Mouse (Mus musculus) forebrain, embryonic 15.5 days (tissue): ENCODE data around the gene Prpsap1. TPM values are rescaled to one million over a fixed set of nuclear protein-coding genes. Genes with fewer than 3 reads are reported as not detected.

ENCODE experiments used
- ATAC-seq: fragments of 200-750 bp; cut with Nextera tagmentation; replicated peaks from 2 replicates; pipeline ENCODE4 v1.8.0; 2017; ENCODE audit warnings: mild to moderate bottlenecking, moderate TSS enrichment, moderate library complexity
- H3K27ac ChIP-seq: fragments of 300-500 bp; sonication (generic); replicated peaks from 2 replicates; pipeline ENCODE4 v1.5.1; 2015; ENCODE audit warnings: mild to moderate bottlenecking, inconsistent platforms
- H3K27me3 ChIP-seq: fragments of 300-500 bp; sonication (generic); 2 replicates; pipeline ENCODE4 v1.6.1; 2015; ENCODE audit warnings: inconsistent platforms
- H3K36me3 ChIP-seq: fragments of 300-500 bp; sonication (generic); 2 replicates; pipeline ENCODE4 v1.6.1; 2015; ENCODE audit warnings: mild to moderate bottlenecking, inconsistent platforms
- H3K4me1 ChIP-seq: fragments of 300-500 bp; sonication (generic); 2 replicates; pipeline ENCODE4 v1.6.1; 2015; ENCODE audit warnings: inconsistent platforms
- H3K4me2 ChIP-seq: fragments of 300-500 bp; sonication (generic); replicated peaks from 2 replicates; pipeline ENCODE4 v1.6.1; 2015; ENCODE audit warnings: mild to moderate bottlenecking, inconsistent platforms
- H3K4me3 ChIP-seq: fragments of 300-500 bp; sonication (generic); 2 replicates; pipeline ENCODE4 v1.5.1; 2015; ENCODE audit warnings: mild to moderate bottlenecking, inconsistent platforms
- H3K9ac ChIP-seq: fragments of 300-500 bp; sonication (generic); replicated peaks from 2 replicates; pipeline ENCODE4 v1.6.1; 2015; ENCODE audit warnings: mild to moderate bottlenecking, inconsistent platforms
- H3K9me3 ChIP-seq: fragments of 300-500 bp; sonication (generic); 2 replicates; pipeline ENCODE4 v1.6.1; 2016; ENCODE audit warnings: inconsistent platforms
- whole genome bisulfite sequencing: fragments of 180-500 bp; shearing (Covaris S2); methylation state at CpG from one replicate; pipeline ENCODE4 v1.1.7; 2015; ENCODE audit warnings: mixed read lengths; 5-methylcytosine and 5-hydroxymethylcytosine counted together
- polyA plus RNA-seq: library from polyadenylated mRNA; unstranded; fragments of >200 nt; fragmentation: Nextera tagmentation; extraction: Ambion mirVana; gene quantifications from 2 replicates; pipeline ENCODE4 v1.2.1, GENCODE M21; 2015

Gene Prpsap1
- polyA plus RNA-seq, result 193 and 201 TPM in 2 replicates

DNA sequence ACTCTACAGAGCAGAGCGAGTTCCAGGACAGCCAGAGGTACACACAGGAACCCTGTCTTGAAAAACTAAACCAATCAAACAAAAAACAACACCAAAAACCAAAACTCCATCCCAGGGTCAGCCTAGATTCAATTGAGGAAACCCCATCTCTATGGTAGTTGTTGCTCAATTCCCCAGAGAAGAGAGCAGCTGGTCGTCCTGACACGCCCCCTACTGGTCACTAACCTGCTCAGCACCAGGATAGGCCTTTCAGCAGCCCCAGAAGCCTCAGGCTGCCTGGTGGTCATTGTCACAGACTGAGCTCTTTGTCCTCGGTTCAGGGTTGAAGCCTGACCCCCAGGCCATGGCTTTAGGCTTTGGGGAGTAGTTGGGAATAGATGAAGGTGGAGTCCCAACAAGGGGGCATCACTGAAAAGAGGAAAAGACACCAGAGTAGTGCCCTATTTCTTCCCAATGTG is at the start of gene Prpsap1:
Gene Prpsap1, minus strand, starts transcription at position 408 of the 458 bp plus-strand sequence.
- WGBS, result 21% methylated on average over 4 of the region's 4 CpGs
- Histone ChIP-seq H3K27me3 (no peaks in the 10 kb centered on the region), H3K4me3 (no peak within 1 kb of the TSS), H3K9ac (no peak within 1 kb of the TSS), H3K36me3 (no peaks in the 10 kb centered on the region), H3K9me3 (no peaks in the 10 kb centered on the region), H3K4me1 (peaks cover 21% of the 10 kb centered on the region), H3K27ac (no peak within 1 kb of the TSS), H3K4me2 (no peak within 1 kb of the TSS)
- ATAC-seq, result no peak

- no peak overlapping the region for H3K9ac ChIP-seq
- no peaks in the 10 kb centered on the region for H3K27me3 ChIP-seq
- H3K9me3 ChIP-seq, result no peaks in the 10 kb centered on the region
- WGBS, result 83% methylated on average over 4 of the region's 4 CpGs
- H3K4me3 ChIP-seq, result no peak overlapping the region
- H3K36me3 ChIP-seq, result peaks cover 91% of the 10 kb centered on the region
- H3K4me1 ChIP-seq, result no peaks in the 10 kb centered on the region
- no peak for ATAC-seq
- no peak overlapping the region for H3K4me2 ChIP-seq
- no peak overlapping the region for H3K27ac ChIP-seq
Measured at GRCm38 (mm10) chr11:116543110-116543509, 49.1 kb upstream of the Prpsap1 start.

GRCm38 (mm10) chr11:116541183-116541582 is 47.2 kb upstream of the Prpsap1 start:
- Histone ChIP-seq H3K9me3 (no peaks in the 10 kb centered on the region), H3K4me3 (no peak overlapping the region)
- no peak for ATAC-seq

DNA sequence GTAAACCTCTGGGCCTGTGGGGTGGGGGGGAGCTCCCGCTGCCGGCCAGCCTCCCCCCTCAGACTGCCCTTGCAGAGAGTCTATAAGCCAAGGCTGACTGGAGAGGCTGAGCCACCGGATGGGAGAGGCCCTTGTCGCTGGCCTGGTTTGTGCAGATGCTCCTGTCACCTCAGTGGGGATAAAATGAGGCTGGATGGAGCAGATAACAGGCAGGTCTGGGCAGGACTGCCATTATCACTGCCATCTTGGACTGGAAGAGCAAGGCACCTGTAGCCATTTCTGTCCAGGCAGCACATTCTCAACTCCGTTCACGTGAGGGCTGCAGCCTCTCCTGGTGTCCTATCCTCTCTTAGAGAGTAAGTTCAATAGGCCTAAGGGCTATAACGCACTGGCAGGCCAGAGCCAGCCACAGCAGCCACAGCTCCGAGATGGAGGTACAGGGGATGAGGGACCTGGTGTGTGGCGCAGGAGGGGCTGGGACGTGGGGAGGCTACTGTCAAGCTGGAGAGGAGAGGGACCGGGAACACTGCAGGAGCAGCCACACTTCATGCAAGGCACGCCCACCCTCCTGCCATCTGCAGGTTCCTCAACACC is 44.2 kb upstream of the Prpsap1 start:
- Histone ChIP-seq H3K4me2 (no peak overlapping the region), H3K27me3 (peaks cover 19% of the 10 kb centered on the region), H3K9me3 (no peaks in the 10 kb centered on the region), H3K4me3 (no peak overlapping the region), H3K9ac (no peak overlapping the region), H3K4me1 (peaks cover 10% of the 10 kb centered on the region), H3K36me3 (peaks cover 58% of the 10 kb centered on the region), H3K27ac (no peak overlapping the region)
- ATAC-seq, result no peak
- 82% methylated on average over 12 of the region's 12 CpGs for WGBS

More at GRCm38 (mm10) chr11:116541183-116541582, 47.2 kb upstream of the Prpsap1 start:
- Histone ChIP-seq H3K9ac (no peak overlapping the region), H3K4me2 (no peak overlapping the region), H3K4me1 (no peaks in the 10 kb centered on the region), H3K36me3 (peaks cover 86% of the 10 kb centered on the region), H3K27ac (no peak overlapping the region), H3K27me3 (no peaks in the 10 kb centered on the region)
- WGBS, result 96% methylated on average over 11 of the region's 11 CpGs

DNA sequence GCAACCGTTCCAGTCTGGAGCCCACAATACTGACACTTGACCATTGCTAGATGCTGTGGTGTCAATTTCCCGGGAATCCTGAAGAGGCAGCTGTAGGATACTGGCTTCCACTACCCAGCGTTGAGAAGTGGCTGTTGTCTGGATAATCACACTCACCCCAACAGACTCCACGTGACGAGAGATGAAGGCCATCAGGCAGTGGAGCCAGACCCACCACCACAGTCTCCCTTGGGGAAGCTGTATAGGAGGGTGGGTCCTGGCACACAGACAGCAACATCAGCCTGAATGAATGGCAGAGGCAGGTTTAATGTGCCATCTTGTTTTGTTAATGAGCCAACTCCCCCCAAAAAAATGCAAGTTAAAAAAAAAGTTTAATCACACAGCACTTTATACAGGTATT is 43.4 kb upstream of the Prpsap1 start:
- no peak overlapping the region for H3K4me3 ChIP-seq
- no peak overlapping the region for H3K9ac ChIP-seq
- peaks cover 28% of the 10 kb centered on the region for H3K27me3 ChIP-seq
- no peak for ATAC-seq
- peaks cover 50% of the 10 kb centered on the region for H3K36me3 ChIP-seq
- 79% methylated on average over 5 of the region's 5 CpGs for WGBS
- H3K9me3 ChIP-seq, result no peaks in the 10 kb centered on the region
- peaks cover 18% of the 10 kb centered on the region for H3K4me1 ChIP-seq
- no peak overlapping the region for H3K27ac ChIP-seq
- no peak overlapping the region for H3K4me2 ChIP-seq

DNA sequence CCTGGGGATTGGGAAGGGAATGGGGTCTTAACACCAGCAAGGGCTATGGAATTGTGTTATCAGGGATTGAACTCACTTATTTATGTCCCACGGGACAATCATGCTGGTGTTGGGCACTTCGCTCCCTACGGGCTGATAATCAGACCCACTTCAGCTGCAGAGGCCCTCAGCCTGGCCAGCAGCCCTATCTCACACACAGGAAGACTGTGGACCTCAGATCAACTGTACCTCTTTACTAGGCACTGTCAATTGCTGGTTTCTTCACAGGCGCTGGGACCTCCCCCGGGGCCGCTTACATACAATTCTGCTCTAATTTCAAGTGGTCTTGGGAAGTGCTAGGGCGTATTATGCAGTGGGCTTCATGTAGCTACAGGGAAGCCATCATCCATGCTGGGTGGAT is 42.7 kb upstream of the Prpsap1 start:
- 93% methylated on average over 7 of the region's 7 CpGs for WGBS
- H3K4me1 ChIP-seq, result peaks cover 25% of the 10 kb centered on the region
- ATAC-seq, result no peak
- peaks cover 43% of the 10 kb centered on the region for H3K36me3 ChIP-seq
- H3K4me2 ChIP-seq, result no peak overlapping the region
- H3K9me3 ChIP-seq, result no peaks in the 10 kb centered on the region
- no peak overlapping the region for H3K9ac ChIP-seq
- H3K27ac ChIP-seq, result no peak overlapping the region
- no peak overlapping the region for H3K4me3 ChIP-seq
- peaks cover 35% of the 10 kb centered on the region for H3K27me3 ChIP-seq

DNA sequence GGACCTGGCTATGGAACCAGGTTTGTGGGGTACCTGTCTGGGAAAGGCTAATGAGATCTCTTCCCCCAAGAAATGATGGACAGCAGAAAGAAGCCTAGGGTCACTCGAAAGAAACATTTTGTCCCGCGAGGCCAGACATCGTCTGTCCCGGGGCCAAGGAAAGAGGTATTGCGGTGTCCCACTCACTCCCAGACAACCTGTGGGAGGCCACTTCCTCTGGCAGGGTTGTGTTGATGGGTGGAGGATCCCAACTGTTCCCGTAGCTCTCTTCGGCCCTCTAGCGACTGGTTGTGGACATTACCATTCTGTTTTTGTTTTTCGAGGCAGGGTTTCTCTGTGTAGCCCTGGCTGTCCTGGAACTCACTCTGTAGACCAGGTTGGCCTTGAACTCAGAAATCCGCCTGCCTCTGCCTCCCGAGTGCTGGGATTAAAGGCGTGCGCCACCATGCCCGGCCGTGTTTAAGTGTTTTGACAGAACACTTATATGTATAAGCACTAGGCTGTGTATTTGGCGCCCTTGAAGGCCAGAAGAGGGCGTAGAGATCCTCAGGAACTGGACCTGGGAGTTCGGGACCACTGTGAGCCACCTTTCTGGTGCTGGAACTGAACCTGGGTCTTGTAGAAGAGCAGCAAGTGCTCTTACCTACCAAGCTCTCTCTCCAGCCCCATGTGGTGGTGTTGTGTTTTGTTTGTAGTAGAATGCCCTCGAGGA is 40.3 kb upstream of the Prpsap1 start:
- Histone ChIP-seq H3K9me3 (no peaks in the 10 kb centered on the region), H3K4me1 (peaks cover 39% of the 10 kb centered on the region), H3K9ac (no peak overlapping the region), H3K27me3 (peaks cover 53% of the 10 kb centered on the region), H3K27ac (no peak overlapping the region), H3K4me3 (peak overlapping the region; percentile 45), H3K36me3 (peaks cover 19% of the 10 kb centered on the region), H3K4me2 (peak overlapping the region; percentile 89)
- WGBS, result 23% methylated on average over 20 of the region's 20 CpGs
- ATAC-seq, result peak; percentile 39; the same call in 1 of the 2 replicates

- H3K4me2 ChIP-seq, result peak overlapping the region; percentile 89
- peak overlapping the region; percentile 45 for H3K4me3 ChIP-seq
- H3K4me1 ChIP-seq, result peaks cover 39% of the 10 kb centered on the region
- peak; percentile 27; the same call in 1 of the 2 replicates for ATAC-seq
- H3K9me3 ChIP-seq, result no peaks in the 10 kb centered on the region
- WGBS, result under 1% methylated on average over 63 of the region's 63 CpGs
- H3K27ac ChIP-seq, result no peak overlapping the region
- peak overlapping the region; percentile 31 for H3K9ac ChIP-seq
- peaks cover 11% of the 10 kb centered on the region for H3K36me3 ChIP-seq
- H3K27me3 ChIP-seq, result peaks cover 53% of the 10 kb centered on the region
Measured at GRCm38 (mm10) chr11:116533341-116534153, 39.5 kb upstream of the Prpsap1 start.

DNA sequence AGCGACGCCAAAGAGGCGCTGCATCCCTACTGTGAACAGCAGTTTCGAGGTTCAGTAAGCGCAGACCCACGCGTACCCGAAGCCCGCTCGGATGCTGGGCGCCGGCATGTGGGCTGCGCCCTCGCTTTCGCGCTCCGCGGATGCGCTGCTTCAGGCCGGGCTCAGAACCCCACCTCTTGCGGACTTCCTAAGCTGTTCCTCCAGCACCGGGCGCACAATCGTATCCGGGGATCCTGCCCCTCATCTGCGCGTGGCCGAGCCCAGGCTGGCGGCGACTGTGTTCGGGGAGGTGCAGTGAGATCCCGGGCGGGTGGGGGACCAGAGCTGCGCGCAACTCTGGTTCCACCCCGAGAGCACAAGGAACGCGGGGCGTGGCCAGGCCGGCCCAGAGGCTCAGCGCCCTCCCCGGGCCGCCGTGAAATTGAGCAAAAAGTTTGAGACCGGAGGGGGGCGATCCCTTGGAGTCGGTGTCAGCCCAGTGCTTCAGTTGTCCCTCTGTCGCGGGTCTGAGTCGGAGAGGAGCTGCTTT is 38.9 kb upstream of the Prpsap1 start:
- H3K9ac ChIP-seq, result peak overlapping the region; percentile 31
- H3K27ac ChIP-seq, result no peak overlapping the region
- under 1% methylated on average over 50 of the region's 50 CpGs for WGBS
- H3K27me3 ChIP-seq, result peaks cover 53% of the 10 kb centered on the region
- H3K9me3 ChIP-seq, result no peaks in the 10 kb centered on the region
- H3K4me1 ChIP-seq, result peaks cover 39% of the 10 kb centered on the region
- ATAC-seq, result peak; percentile 33
- H3K4me3 ChIP-seq, result peak overlapping the region; percentile 45
- peaks cover 6% of the 10 kb centered on the region for H3K36me3 ChIP-seq
- H3K4me2 ChIP-seq, result peak overlapping the region; percentile 89

DNA sequence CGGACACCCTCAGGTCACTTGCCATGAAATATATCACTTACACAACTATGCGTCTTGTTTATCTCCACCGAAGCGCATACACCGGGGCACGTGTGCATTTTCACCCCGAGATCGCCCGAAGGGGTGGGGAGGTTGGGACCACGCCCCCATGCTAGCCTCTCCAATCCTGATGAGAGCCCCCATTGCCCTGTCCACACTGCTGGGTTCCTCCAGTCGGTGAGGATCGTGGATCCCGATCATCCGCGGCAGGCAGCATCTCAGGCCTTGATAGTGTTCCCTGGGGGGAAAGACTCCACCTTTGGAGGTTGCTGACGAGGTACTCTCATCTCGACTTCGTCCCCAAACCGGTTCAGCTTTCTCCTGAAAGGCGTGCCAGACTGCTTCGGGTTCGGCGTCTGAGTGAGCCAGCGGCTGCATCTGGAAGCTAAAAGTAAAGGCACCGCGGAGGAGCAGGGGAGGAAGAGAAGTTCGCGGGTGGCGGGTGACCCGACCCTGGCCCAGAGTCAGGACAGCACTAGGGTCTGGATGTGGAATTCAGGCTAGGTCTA is 38.3 kb upstream of the Prpsap1 start:
- peak overlapping the region; percentile 45 for H3K4me3 ChIP-seq
- H3K27ac ChIP-seq, result no peak overlapping the region
- H3K4me1 ChIP-seq, result peaks cover 39% of the 10 kb centered on the region
- H3K27me3 ChIP-seq, result peaks cover 53% of the 10 kb centered on the region
- under 1% methylated on average over 30 of the region's 30 CpGs for WGBS
- ATAC-seq, result no peak
- peak overlapping the region; percentile 89 for H3K4me2 ChIP-seq
- peak overlapping the region; percentile 31; the same call in 1 of the 2 replicates for H3K9ac ChIP-seq
- H3K36me3 ChIP-seq, result peaks cover 4% of the 10 kb centered on the region
- H3K9me3 ChIP-seq, result no peaks in the 10 kb centered on the region

DNA sequence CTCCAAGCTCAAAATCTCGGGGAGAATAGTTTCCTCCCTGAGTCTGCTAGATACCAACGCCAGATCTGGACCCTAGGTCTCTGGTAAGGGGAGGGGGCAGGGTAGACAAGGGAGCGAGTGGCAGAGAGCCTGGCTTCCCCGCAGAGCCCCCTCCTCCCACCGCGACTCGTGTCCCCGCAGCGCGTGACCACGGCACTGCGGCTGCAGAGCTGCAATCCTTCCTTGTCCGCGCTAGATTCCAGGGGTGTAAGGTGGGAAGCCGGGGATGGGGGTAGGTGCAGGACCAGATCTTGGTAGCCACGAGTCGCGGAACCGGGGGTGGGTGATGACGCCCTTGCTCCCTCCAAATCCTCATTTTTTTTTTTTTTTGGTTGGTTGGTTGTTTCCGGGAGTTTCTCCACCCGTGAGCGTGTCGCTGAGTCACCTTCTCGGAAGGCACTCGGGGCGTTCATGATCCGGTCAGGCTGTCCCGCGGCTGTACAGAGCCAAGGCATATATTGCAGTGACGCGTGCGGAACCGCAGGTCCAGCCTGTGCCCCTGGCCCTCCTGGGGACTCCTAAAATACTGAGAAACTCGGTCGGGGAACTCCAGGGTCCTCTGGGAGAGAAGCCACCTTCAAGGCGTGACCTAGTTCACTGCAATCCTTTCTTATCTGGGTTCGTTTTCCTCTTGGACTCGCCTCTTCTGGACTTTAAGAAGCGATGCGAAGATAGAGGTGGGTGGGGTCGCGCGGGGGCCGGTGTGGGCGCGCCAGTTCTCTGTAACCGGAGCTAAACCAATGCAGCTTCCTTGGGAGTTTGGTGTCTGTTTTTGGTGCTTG is 37.6 kb upstream of the Prpsap1 start:
- ATAC-seq, result no peak
- Histone ChIP-seq H3K9me3 (no peaks in the 10 kb centered on the region), H3K4me2 (peak overlapping the region; percentile 89), H3K27ac (no peak overlapping the region), H3K4me1 (peaks cover 39% of the 10 kb centered on the region), H3K4me3 (peak overlapping the region; percentile 45), H3K27me3 (peaks cover 53% of the 10 kb centered on the region), H3K9ac (no peak overlapping the region), H3K36me3 (no peaks in the 10 kb centered on the region)
- WGBS, result 3% methylated on average over 48 of the region's 48 CpGs
